Mouse (Mus musculus) heart, postnatal 36 days (tissue): Measurements from ENCODE around the gene Lmbrd2. TPM values are rescaled to one million over a fixed set of nuclear protein-coding genes. Genes with fewer than 3 reads are reported as not detected.

Experiments used
- DNase-seq, 2 experiments: peaks; one replicate each; pipeline ENCODE4 v3.0.0; 2021 to 2022
- intact Hi-C: fragments of 180-260 bp; cut with DNase I; formaldehyde crosslinking; loops from one replicate; pipeline ENCODE4 v1.15.1; 2025
- total RNA-seq, 2 experiments: library from RNA; stranded (reverse); gene quantifications; 2 replicates each; pipeline ENCODE4 v1.2.3; 2021

Gene Lmbrd2
- 10 to 100 TPM; 11.7 to 12.8 TPM for total RNA-seq

GRCm38 (mm10) chr15:9140252-9140680 lies at the start of gene Lmbrd2:
TSS of gene Lmbrd2 (plus strand) at chr15:9140550.
- DNase-seq = peak; percentile 93 to 94
- intact Hi-C loops = loop anchor here (2.0 kb wide), 1 partner anchor 69 kb away; the partner anchor contains the start of gene Nadk2

- intact Hi-C loops = no loop called here
Measured at GRCm38 (mm10) chr15:9090662-9091061, 49.7 kb upstream of the Lmbrd2 start.

GRCm38 (mm10) chr15:9093598-9094365 lies 46.6 kb upstream of the Lmbrd2 start:
- DNase-seq = no peak
- intact Hi-C loops = no loop called here

More at GRCm38 (mm10) chr15:9090662-9091061, 49.7 kb upstream of the Lmbrd2 start:
- no peak for DNase-seq

- intact Hi-C loops = no loop called here
Measured at GRCm38 (mm10) chr15:9094366-9094750, 46.0 kb upstream of the Lmbrd2 start.

GRCm38 (mm10) chr15:9096865-9097264 lies 43.5 kb upstream of the Lmbrd2 start:
- DNase-seq = no peak
- intact Hi-C loops = no loop called here

More at GRCm38 (mm10) chr15:9094366-9094750, 46.0 kb upstream of the Lmbrd2 start:
- DNase-seq = peak in 1 of 2 experiments; percentile 13

GRCm38 (mm10) chr15:9100446-9101077 lies 39.8 kb upstream of the Lmbrd2 start:
- no peak for DNase-seq
- intact Hi-C loops = no loop called here

- no peak for DNase-seq
- intact Hi-C loops = no loop called here
Measured at GRCm38 (mm10) chr15:9106303-9107074, 33.9 kb upstream of the Lmbrd2 start.

- intact Hi-C loops = no loop called here
- DNase-seq = no peak
Measured at GRCm38 (mm10) chr15:9110526-9111347, 29.6 kb upstream of the Lmbrd2 start.

GRCm38 (mm10) chr15:9111648-9112047 lies 28.7 kb upstream of the Lmbrd2 start:
- no peak for DNase-seq
- intact Hi-C loops = no loop called here

- no peak for DNase-seq
- intact Hi-C loops = no loop called here
Measured at GRCm38 (mm10) chr15:9113556-9113955, 26.8 kb upstream of the Lmbrd2 start.

GRCm38 (mm10) chr15:9114131-9114530 lies 26.2 kb upstream of the Lmbrd2 start:
- DNase-seq = no peak
- intact Hi-C loops = no loop called here

GRCm38 (mm10) chr15:9114599-9114998 lies 25.8 kb upstream of the Lmbrd2 start:
- intact Hi-C loops = no loop called here
- DNase-seq = no peak

- intact Hi-C loops = loop anchor here (5.0 kb wide), 1 partner anchor 488 kb away; no protein-coding TSS in a partner anchor
Measured at GRCm38 (mm10) chr15:9118852-9119251, 21.5 kb upstream of the Lmbrd2 start.

GRCm38 (mm10) chr15:9120081-9120480 lies 20.3 kb upstream of the Lmbrd2 start:
- DNase-seq = peak; percentile 40
- intact Hi-C loops = loop anchor here (5.0 kb wide), 2 partner anchors 42 to 62 kb away; no protein-coding TSS in a partner anchor

More at GRCm38 (mm10) chr15:9118852-9119251, 21.5 kb upstream of the Lmbrd2 start:
- DNase-seq = no peak

GRCm38 (mm10) chr15:9122989-9123388 lies 17.4 kb upstream of the Lmbrd2 start:
- DNase-seq = no peak
- intact Hi-C loops = loop anchor here (5.0 kb wide), 2 partner anchors 39 to 59 kb away; no protein-coding TSS in a partner anchor

- intact Hi-C loops = loop anchor here (5.0 kb wide), 2 partner anchors 37 to 57 kb away; no protein-coding TSS in a partner anchor
Measured at GRCm38 (mm10) chr15:9124856-9125255, 15.5 kb upstream of the Lmbrd2 start.

GRCm38 (mm10) chr15:9127051-9127791 lies 13.1 kb upstream of the Lmbrd2 start:
- intact Hi-C loops = no loop called here
- no peak for DNase-seq

More at GRCm38 (mm10) chr15:9124856-9125255, 15.5 kb upstream of the Lmbrd2 start:
- no peak for DNase-seq

- no peak for DNase-seq
- intact Hi-C loops = no loop called here
Measured at GRCm38 (mm10) chr15:9130772-9131498, 9.4 kb upstream of the Lmbrd2 start.
